Mouse (Mus musculus): ENCODE measurements around the gene Iffo2. TPM values are rescaled to one million over a fixed set of nuclear protein-coding genes. Genes with fewer than 3 reads are reported as not detected.

Iffo2 gene
- polyA plus RNA-seq, 3 experiments from 2014 or later, result 2.7 to 5.1 (median 4.2) TPM

GRCm38 (mm10) chr4:139611542-139611953 lies 81.2 kb downstream of the Iffo2 start:
- peak; percentile 88 for ATAC-seq

- ATAC-seq, result no peak
These were observed 84.3 kb downstream of the Iffo2 start for GRCm38 (mm10) chr4:139614524-139615260.

GRCm38 (mm10) chr4:139616276-139617000 lies 86.1 kb downstream of the Iffo2 start:
- ATAC-seq, result peak; percentile 88

GRCm38 (mm10) chr4:139617001-139617364 lies 86.6 kb downstream of the Iffo2 start:
- ATAC-seq, result no peak

GRCm38 (mm10) chr4:139619765-139620164 lies 89.4 kb downstream of the Iffo2 start:
- no peak for ATAC-seq

GRCm38 (mm10) chr4:139622373-139623282 lies 92.3 kb downstream of the Iffo2 start, which contains the start of gene Aldh4a1:
Gene Aldh4a1, plus strand, starts transcription at chr4:139622866.
- peak; percentile 99 for ATAC-seq

- ATAC-seq, result no peak
These were observed 93.2 kb downstream of the Iffo2 start for GRCm38 (mm10) chr4:139623434-139624115.

GRCm38 (mm10) chr4:139624116-139624489 lies 93.8 kb downstream of the Iffo2 start:
- ATAC-seq, result no peak

GRCm38 (mm10) chr4:139624706-139625105 lies 94.4 kb downstream of the Iffo2 start:
- no peak for ATAC-seq

- no peak for ATAC-seq
These were observed 97.0 kb downstream of the Iffo2 start for GRCm38 (mm10) chr4:139627361-139627760.

GRCm38 (mm10) chr4:139630171-139630570 lies 99.8 kb downstream of the Iffo2 start:
- no peak for ATAC-seq

- no peak for ATAC-seq
These were observed 100.8 kb downstream of the Iffo2 start for GRCm38 (mm10) chr4:139631141-139631540.

- ATAC-seq, result no peak
These were observed 101.4 kb downstream of the Iffo2 start for GRCm38 (mm10) chr4:139631569-139632253.

- ATAC-seq, result no peak
These were observed 101.9 kb downstream of the Iffo2 start for GRCm38 (mm10) chr4:139632254-139632580.

GRCm38 (mm10) chr4:139636373-139636772 lies 106.0 kb downstream of the Iffo2 start:
- peak; percentile 56 for ATAC-seq

- ATAC-seq, result no peak
These were observed 107.5 kb downstream of the Iffo2 start for GRCm38 (mm10) chr4:139637847-139638246.

GRCm38 (mm10) chr4:139638356-139638755 lies 108.0 kb downstream of the Iffo2 start:
- no peak for ATAC-seq

- ATAC-seq, result no peak
These were observed 109.5 kb downstream of the Iffo2 start for GRCm38 (mm10) chr4:139639801-139640200.

GRCm38 (mm10) chr4:139640333-139640732 lies 110.0 kb downstream of the Iffo2 start:
- ATAC-seq, result no peak

- ATAC-seq, result no peak
These were observed 110.4 kb downstream of the Iffo2 start for GRCm38 (mm10) chr4:139640775-139641174.

- ATAC-seq, result no peak
These were observed 111.6 kb downstream of the Iffo2 start for GRCm38 (mm10) chr4:139641829-139642425.
